8 mouse cellular contexts compared by ENCODE assay signal in the genomic region with DNA sequence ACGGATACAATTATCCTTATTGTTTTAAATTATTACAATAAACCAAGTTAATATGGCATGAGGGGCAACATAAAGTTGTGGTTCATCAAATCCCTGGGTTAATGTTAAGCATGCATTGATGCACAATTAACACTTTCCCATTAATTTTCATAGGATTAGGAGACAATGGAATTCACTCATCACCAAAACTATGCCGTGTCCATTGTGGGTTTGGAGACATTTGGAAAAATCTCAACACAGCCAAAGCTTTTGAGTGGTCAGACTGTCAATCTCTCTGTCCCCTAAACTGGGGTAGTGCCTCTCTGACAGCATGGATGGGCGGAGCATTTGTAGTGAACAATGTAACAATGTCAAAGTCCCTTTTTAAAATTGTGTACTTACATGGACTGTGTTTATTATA. TPM values are rescaled to one million over a fixed set of nuclear protein-coding genes. Genes with fewer than 3 reads are reported as not detected.
A peak's percentile ranks its signal among the peaks of the same experiment; 100 is the strongest.
DNase-seq lines count a peak whose midpoint lies in the region; ATAC-seq lines count a peak whose summit lies in the region.
"Had no signal": no experiment of that assay in that cellular context is flagged by ENCODE, and none has a peak within 500 bp of the region (broad histone marks: within the 10 kb centered on the region; RNA-seq: fewer than 3 reads in every experiment).

No protein-coding gene starts in this region.

- no peaks in the 10 kb centered on the region for H3K9me3 ChIP-seq in liver, embryonic 11.5 days (ENCODE audit: control insufficient read depth, low read length)
- no peaks in the 10 kb centered on the region for H3K9me3 ChIP-seq in embryonic facial prominence, embryonic 15.5 days (replicated peaks)
- H3K9me3 ChIP-seq in limb, embryonic 10.5 days (replicated peaks) = no peaks in the 10 kb centered on the region

- H3K27ac ChIP-seq in liver, embryonic 11.5 days (ENCODE audit: low read depth, low read length) = no peak overlapping the region
- H3K27ac ChIP-seq in embryonic facial prominence, embryonic 15.5 days (replicated peaks) = no peak overlapping the region
- no peak overlapping the region for H3K27ac ChIP-seq in limb, embryonic 10.5 days

- WGBS in liver, embryonic 11.5 days = 73% methylated on average over 3 of the region's 3 CpGs
- WGBS in embryonic facial prominence, embryonic 15.5 days = 49% methylated on average over 3 of the region's 3 CpGs
- 79% methylated on average over 3 of the region's 3 CpGs for WGBS in limb, embryonic 10.5 days

- no peaks in the 10 kb centered on the region for H3K27me3 ChIP-seq in liver, embryonic 11.5 days (replicated peaks; ENCODE audit: control insufficient read depth, insufficient read depth, low read length)
- H3K27me3 ChIP-seq in embryonic facial prominence, embryonic 15.5 days = 0 out of 2 replicates have a peak, but pooled peaks cover 2% of the 10 kb centered on the region
- 0 out of 2 replicates have a peak, but pooled peaks cover 6% of the 10 kb centered on the region for H3K27me3 ChIP-seq in limb, embryonic 10.5 days (ENCODE audit: low read depth, poor library complexity, severe bottlenecking)

- no peak overlapping the region for H3K9ac ChIP-seq in liver, embryonic 11.5 days (ENCODE audit: low read depth, low read length)
- no peak overlapping the region for H3K9ac ChIP-seq in embryonic facial prominence, embryonic 15.5 days

- peak overlapping the region; percentile 85 for H3K4me2 ChIP-seq in liver, embryonic 11.5 days
- no peak overlapping the region; the same call in 1 of the 2 replicates for H3K4me2 ChIP-seq in embryonic facial prominence, embryonic 15.5 days (replicated peaks)

- no peak for DNase-seq in liver, embryonic 11.5 days (ENCODE audit: low spot score)
- DNase-seq in liver = no peak
- DNase-seq in limb, embryonic 10.5 days (ENCODE audit: low spot score) = no peak
- DNase-seq in naive thymus-derived CD4-positive, alpha-beta T cell, adult 2 months (ENCODE audit: low read depth) = peak; percentile 16
- DNase-seq in urinary bladder, adult 2 months (ENCODE audit: low spot score) = no peak
- DNase-seq in adrenal gland, postnatal 14 days = no peak
- DNase-seq: kidney, adult 8-10 months had no signal

- no peak for ATAC-seq in liver, embryonic 11.5 days (replicated peaks; ENCODE audit: low FRiP score)
- no peak for ATAC-seq in embryonic facial prominence, embryonic 15.5 days (ENCODE audit: insufficient number of reproducible peaks, low FRiP score, low TSS enrichment, low read depth)

- peaks cover 44% of the 10 kb centered on the region for H3K4me1 ChIP-seq in liver, embryonic 11.5 days (replicated peaks; ENCODE audit: control insufficient read depth, insufficient read depth, low read length)
- H3K4me1 ChIP-seq in embryonic facial prominence, embryonic 15.5 days = peaks cover 18% of the 10 kb centered on the region
- peaks cover 46% of the 10 kb centered on the region for H3K4me1 ChIP-seq in limb, embryonic 10.5 days

- no peaks in the 10 kb centered on the region for H3K36me3 ChIP-seq in liver, embryonic 11.5 days (ENCODE audit: control insufficient read depth, insufficient read depth, low read length)
- H3K36me3 ChIP-seq in embryonic facial prominence, embryonic 15.5 days = no peaks in the 10 kb centered on the region
- H3K36me3 ChIP-seq in limb, embryonic 10.5 days = peaks cover 13% of the 10 kb centered on the region

- H3K4me3 ChIP-seq in liver, embryonic 11.5 days (ENCODE audit: low read depth, low read length) = peak overlapping the region; percentile 98; the same call in 1 of the 2 replicates
- H3K4me3 ChIP-seq in embryonic facial prominence, embryonic 15.5 days (replicated peaks) = peak overlapping the region; percentile 94; the same call in 1 of the 2 replicates
- H3K4me3 ChIP-seq in limb, embryonic 10.5 days = peak overlapping the region; percentile 99; the same call in 1 of the 2 replicates

RNA-seq across cellular contexts. Expression of a gene that starts 1.3 kb away (rescaled TPM):
- 7.1 and 8.2 TPM in 2 replicates for polyA plus RNA-seq in liver, embryonic 11.5 days (2014; fragmentation: Nextera tagmentation; extraction: Ambion mirVana)
- 18.3 and 19.7 TPM in 2 replicates for polyA plus RNA-seq in embryonic facial prominence, embryonic 15.5 days (2015; fragmentation: Nextera tagmentation; extraction: Ambion mirVana)
- polyA plus RNA-seq in limb, embryonic 10.5 days (2016; fragmentation: Nextera tagmentation; extraction: Ambion mirVana) = 16.8 and 18.1 TPM in 2 replicates
- 44.7 and 47.1 TPM in 2 replicates for polyA plus RNA-seq in urinary bladder, adult 2 months (2012; rRNA removed)
- total RNA-seq in adrenal gland, postnatal 14 days (2021) = 181 and 193 TPM in 2 replicates
